Mouse (Mus musculus) heart, postnatal 0 days (tissue): ENCODE results near the gene Maml3.

Experiments used
- CTCF ChIP-seq: IDR thresholded peaks from 2 replicates; pipeline ENCODE4 v1.5.1; 2016; ENCODE audit warnings: antibody characterized with exemption, control low read depth, low read depth
- EP300 ChIP-seq: IDR thresholded peaks from 2 replicates; pipeline ENCODE4 v1.6.1; 2016; ENCODE audit warnings: antibody characterized with exemption, low read depth

- TF ChIP-seq CTCF = no peak
- TF ChIP-seq EP300 = no peak
These were observed 190.0 kb downstream of the Maml3 start for GRCm38 (mm10) chr3:51914900-51915299.
